Mouse (Mus musculus) liver, embryonic 12.5 days (tissue): ENCODE measurements around the gene Steap1. TPM values are rescaled to one million over a fixed set of nuclear protein-coding genes. Genes with fewer than 3 reads are reported as not detected.

ENCODE experiments used
- polyA plus RNA-seq: library from polyadenylated mRNA; unstranded; fragments of >200 nt; fragmentation: Nextera tagmentation; extraction: Ambion mirVana; gene quantifications from 2 replicates; pipeline ENCODE4 v1.2.1, GENCODE M21; 2016

The Steap1 gene
- polyA plus RNA-seq, 1 experiment from 2014 or later = 9.3 TPM

Other genes starting within 250 kb of the Steap1 start
- gene Cldn12, start 234.4 kb downstream of the Steap1 start, polyA plus RNA-seq = 10.0 and 10.8 TPM in 2 replicates
- gene Gtpbp10, start 189.8 kb downstream of the Steap1 start, polyA plus RNA-seq = 14.6 and 15.7 TPM in 2 replicates
- gene Gm8773, start 175.5 kb downstream of the Steap1 start, polyA plus RNA-seq = 0.44 and 0.57 TPM in 2 replicates
- 0.47 and 0.76 TPM in 2 replicates for gene Cfap69, start 85.1 kb downstream of the Steap1 start, polyA plus RNA-seq
- gene Steap2, start 54.7 kb downstream of the Steap1 start, polyA plus RNA-seq = 5.9 and 7.2 TPM in 2 replicates